In the genomic region with DNA sequence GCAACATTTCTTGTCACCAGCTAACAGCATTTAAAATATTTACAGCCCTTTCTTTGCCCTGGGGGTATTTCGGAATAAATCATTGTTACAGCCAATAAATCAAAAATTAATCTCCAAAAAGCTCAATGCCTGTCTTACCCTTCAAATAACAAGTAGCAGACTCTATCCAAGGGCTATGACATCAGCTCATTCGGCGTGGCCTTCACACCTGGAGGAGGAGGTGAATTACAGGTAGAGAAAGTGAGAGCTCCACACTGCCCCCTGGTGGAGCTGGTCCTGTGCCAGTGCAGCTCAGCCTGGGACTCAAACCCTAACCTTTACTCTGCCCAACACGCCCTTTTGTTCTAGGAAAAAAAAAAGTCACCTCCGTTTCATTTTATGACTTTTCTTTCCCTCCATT, we compare ENCODE assay signal across 9 mouse cellular contexts. TPM values are rescaled to one million over a fixed set of nuclear protein-coding genes. Genes with fewer than 3 reads are reported as not detected.
DNase-seq lines count a peak whose midpoint lies in the region; ATAC-seq and TF ChIP-seq lines count a peak whose summit lies in the region.
"Had no signal": no experiment of that assay in that cellular context is flagged by ENCODE, and none has a peak within 500 bp of the region (broad histone marks: within the 10 kb centered on the region; RNA-seq: fewer than 3 reads in every experiment).

No protein-coding gene starts in this region.

- H3K9me3 ChIP-seq in liver, postnatal 0 days (ENCODE audit: low read length) = no peaks in the 10 kb centered on the region
- H3K9me3 ChIP-seq: hindbrain, embryonic 15.5 days had no signal

- no peaks in the 10 kb centered on the region for H3K4me1 ChIP-seq in liver, postnatal 0 days (ENCODE audit: insufficient read depth)

- H3K4me2 ChIP-seq in liver, postnatal 0 days (ENCODE audit: low read depth, low read length) = no peak overlapping the region
- H3K4me2 ChIP-seq: hindbrain, embryonic 15.5 days had no signal

- no peak for TF ChIP-seq EP300 in liver, postnatal 0 days (IDR thresholded peaks at IDR 0.05; ENCODE audit: low read depth)

- no peak for ATAC-seq in cerebellum, adult (ENCODE audit: insufficient number of reproducible peaks, low FRiP score, low TSS enrichment)
- no peak for ATAC-seq in liver, postnatal 0 days
- no peak for ATAC-seq in monocyte, adult 5-6 weeks (replicated peaks; ENCODE audit: insufficient number of reproducible peaks, low FRiP score, low TSS enrichment, poor library complexity, severe bottlenecking)

- H3K36me3 ChIP-seq in liver, postnatal 0 days (replicated peaks; ENCODE audit: insufficient read depth, low read length) = no peaks in the 10 kb centered on the region
- H3K36me3 ChIP-seq: hindbrain, embryonic 15.5 days had no signal

- TF ChIP-seq CTCF in liver, postnatal 0 days (IDR thresholded peaks at IDR 0.05; ENCODE audit: low read depth) = peak; percentile 65

- no peak overlapping the region for H3K4me3 ChIP-seq in liver, postnatal 0 days (ENCODE audit: low read depth, low read length)
- H3K4me3 ChIP-seq: hindbrain, embryonic 15.5 days had no signal

- WGBS in liver, postnatal 0 days (ENCODE audit: insufficient replicate concordance) = 22% methylated on average over 5 of the region's 5 CpGs

- H3K27me3 ChIP-seq in liver, postnatal 0 days (ENCODE audit: insufficient read depth, low read length) = no peaks in the 10 kb centered on the region
- H3K27me3 ChIP-seq: hindbrain, embryonic 15.5 days had no signal

- no peak overlapping the region for H3K9ac ChIP-seq in liver, postnatal 0 days (replicated peaks)
- H3K9ac ChIP-seq: hindbrain, embryonic 15.5 days had no signal

- no peak overlapping the region for H3K27ac ChIP-seq in liver, postnatal 0 days (ENCODE audit: low read depth)
- H3K27ac ChIP-seq: hindbrain, embryonic 15.5 days had no signal

- peak; percentile 61 for DNase-seq in cerebellum, adult 11 months
- peak; percentile 37 for DNase-seq in ovary, postnatal 14 days (ENCODE audit: low spot score)
- no peak for DNase-seq in ovary, adult 18-20 months (ENCODE audit: low spot score)
- peak; percentile 82 to 88 for DNase-seq in cerebellum, postnatal 14 days
- peak; percentile 65 for DNase-seq in liver, postnatal 0 days
- peak; percentile 4 to 55 for DNase-seq in thymus, postnatal 10 days (ENCODE audit: low spot score in 2 of 2)

RNA-seq across cellular contexts. Expression of gene Nfasc, which starts 29.8 kb away (rescaled TPM):
- 0.05 and 0.09 TPM in 2 replicates for polyA plus RNA-seq in liver, postnatal 0 days (2015; fragmentation: Nextera tagmentation; extraction: Ambion mirVana)
- total RNA-seq in monocyte, adult 5-6 weeks (2017) = not detected in 3 replicates
